Mouse (Mus musculus) liver, embryonic 13.5 days (tissue): ENCODE results near the gene Atl2. TPM values are rescaled to one million over a fixed set of nuclear protein-coding genes. Genes with fewer than 3 reads are reported as not detected.
A peak's percentile ranks its signal among the peaks of the same experiment; 100 is the strongest.

Source experiments
- ATAC-seq: fragments of 200-750 bp; cut with Nextera tagmentation; 2 replicates; pipeline ENCODE4 v1.8.0; 2017; ENCODE audit warnings: low read depth, mild to moderate bottlenecking, moderate number of reproducible peaks, moderate library complexity
- DNase-seq: peaks from one replicate; pipeline ENCODE4 v3.0.0; 2022
- H3K27ac ChIP-seq: fragments of 300-500 bp; sonication (generic); 2 replicates; pipeline ENCODE4 v1.5.1; 2015; ENCODE audit warnings: moderate library complexity, mild to moderate bottlenecking, inconsistent platforms
- H3K27me3 ChIP-seq: fragments of 300-500 bp; sonication (generic); 2 replicates; pipeline ENCODE4 v1.6.1; 2015; ENCODE audit warnings: mild to moderate bottlenecking, inconsistent platforms
- H3K36me3 ChIP-seq: fragments of 300-500 bp; sonication (generic); 2 replicates; pipeline ENCODE4 v1.6.1; 2015; ENCODE audit warnings: mild to moderate bottlenecking, inconsistent platforms
- H3K4me1 ChIP-seq: fragments of 300-500 bp; sonication (generic); replicated peaks from 2 replicates; pipeline ENCODE4 v1.6.1; 2015; ENCODE audit warnings: inconsistent platforms
- H3K4me2 ChIP-seq: fragments of 300-500 bp; sonication (generic); 2 replicates; pipeline ENCODE4 v1.6.1; 2015; ENCODE audit warnings: inconsistent platforms, mild to moderate bottlenecking, moderate library complexity
- H3K4me3 ChIP-seq: fragments of 300-500 bp; sonication (generic); replicated peaks from 2 replicates; pipeline ENCODE4 v1.5.1; 2015; ENCODE audit warnings: mild to moderate bottlenecking, inconsistent platforms
- H3K9ac ChIP-seq: fragments of 300-500 bp; sonication (generic); 2 replicates; pipeline ENCODE4 v1.6.1; 2015; ENCODE audit warnings: mild to moderate bottlenecking, inconsistent platforms
- H3K9me3 ChIP-seq: fragments of 300-500 bp; sonication (generic); replicated peaks from 2 replicates; pipeline ENCODE4 v1.6.1; 2016; ENCODE audit warnings: inconsistent platforms
- WGBS: fragments of 180-500 bp; shearing (Covaris S2); methylation state at CpG from one replicate; pipeline ENCODE4 v1.1.7; 2015; ENCODE audit not compliant: insufficient replicate concordance; 5-methylcytosine and 5-hydroxymethylcytosine counted together
- polyA plus RNA-seq: library from polyadenylated mRNA; unstranded; fragments of >200 nt; fragmentation: Nextera tagmentation; extraction: Ambion mirVana; gene quantifications from 2 replicates; pipeline ENCODE4 v1.2.1, GENCODE M21; 2015

Atl2 gene
- polyA plus RNA-seq, 1 experiment from 2014 or later, result 31.7 TPM

DNA sequence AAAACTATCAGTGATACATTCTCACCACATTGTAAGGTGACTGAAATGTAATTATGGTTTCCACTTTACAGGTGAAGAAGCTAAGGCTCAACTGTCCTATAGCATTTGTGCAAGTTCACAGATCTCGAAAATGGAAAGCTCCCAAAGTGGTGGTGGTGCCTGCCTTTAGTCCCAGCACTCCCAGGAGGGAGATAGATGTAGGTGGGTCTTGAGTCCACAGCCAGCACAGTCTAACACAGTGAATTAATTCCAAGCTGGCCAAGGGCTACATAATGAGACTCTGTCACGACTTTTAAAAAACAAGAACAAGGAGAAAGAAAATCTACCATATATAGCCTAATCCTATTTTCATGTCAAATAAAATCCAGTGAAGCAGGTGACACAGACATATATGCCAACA is 50.2 kb downstream of the Atl2 start:
- no peak overlapping the region for H3K4me3 ChIP-seq
- ATAC-seq (no peak), DNase-seq (no peak)
- no peak overlapping the region for H3K9ac ChIP-seq
- H3K27ac ChIP-seq, result no peak overlapping the region
- no peaks in the 10 kb centered on the region for H3K9me3 ChIP-seq
- H3K4me1 ChIP-seq, result no peaks in the 10 kb centered on the region
- H3K4me2 ChIP-seq, result no peak overlapping the region
- no peaks in the 10 kb centered on the region for H3K27me3 ChIP-seq
- peaks cover 32% of the 10 kb centered on the region for H3K36me3 ChIP-seq
- 63% methylated on average over 2 of the region's 2 CpGs for WGBS

DNA sequence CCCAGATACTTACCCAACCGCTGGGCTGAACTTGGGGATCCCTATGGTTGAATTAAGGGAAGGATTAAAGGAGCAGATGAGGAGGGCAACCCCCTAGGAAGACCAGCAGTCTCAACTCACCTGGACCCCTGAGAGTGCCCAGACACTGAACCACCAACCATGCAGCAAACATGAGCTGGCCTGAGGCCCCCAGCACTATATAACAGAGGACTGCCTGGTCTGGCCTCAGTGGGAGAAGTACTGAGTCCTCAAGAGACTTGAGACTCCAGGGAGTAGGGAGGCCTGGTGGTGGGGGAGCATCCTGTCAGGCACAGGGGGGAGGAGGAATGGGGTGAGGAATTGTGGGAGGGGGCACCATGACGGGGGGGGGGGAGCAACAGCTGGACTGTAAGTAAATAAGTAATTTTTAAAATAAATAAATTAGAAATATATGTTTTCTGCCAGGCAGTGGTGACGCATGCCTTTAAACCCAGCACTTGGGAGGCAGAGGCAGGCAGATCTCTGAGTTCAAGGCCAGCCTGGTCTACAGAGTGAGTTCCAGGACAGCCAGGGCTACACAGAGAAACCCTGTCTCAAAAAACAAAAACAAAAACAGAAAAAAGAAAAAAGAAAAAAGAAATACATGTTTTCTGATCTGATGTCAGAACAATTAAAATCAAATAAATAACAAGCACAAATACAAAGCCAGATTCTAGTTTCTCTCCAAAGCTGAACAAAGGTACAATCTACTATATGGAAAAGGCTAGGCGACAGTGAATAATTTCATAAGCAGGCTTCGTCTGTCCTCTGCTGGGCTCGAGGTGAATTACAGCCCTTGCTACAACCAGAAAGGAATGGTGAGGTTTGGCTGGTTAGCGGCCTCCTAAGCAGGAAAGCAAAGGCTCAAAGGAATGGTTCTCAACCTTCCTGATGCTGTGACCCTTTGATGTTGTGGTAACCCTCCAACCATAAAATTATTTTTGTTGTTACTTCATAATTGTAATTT is 55.4 kb downstream of the Atl2 start:
- Histone ChIP-seq H3K9ac (no peak overlapping the region), H3K9me3 (no peaks in the 10 kb centered on the region), H3K27ac (no peak overlapping the region), H3K4me1 (no peaks in the 10 kb centered on the region), H3K4me2 (no peak overlapping the region), H3K4me3 (no peak overlapping the region), H3K27me3 (no peaks in the 10 kb centered on the region), H3K36me3 (no peaks in the 10 kb centered on the region)
- peak; percentile 6 for DNase-seq
- ATAC-seq, result no peak
- 35% methylated on average over 7 of the region's 7 CpGs for WGBS

DNA sequence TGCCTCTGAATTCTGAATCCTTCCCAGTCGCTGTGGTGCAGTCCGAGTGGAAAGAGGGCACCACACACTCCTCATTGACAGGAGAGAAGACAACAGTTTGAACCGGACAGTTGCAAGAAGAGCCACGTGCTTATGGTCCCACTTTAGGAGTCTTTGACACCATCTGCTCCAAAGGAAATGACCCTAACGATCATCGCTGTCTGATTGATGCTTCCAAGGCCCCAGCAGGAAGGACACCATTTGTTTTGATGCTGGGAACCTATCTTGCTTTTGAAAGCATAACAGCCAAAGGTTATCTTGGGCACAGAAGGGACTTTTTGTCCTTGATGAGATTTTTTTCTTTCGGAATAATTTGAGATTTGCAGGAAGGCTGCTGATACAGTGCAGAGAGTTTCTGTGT is 58.9 kb downstream of the Atl2 start:
- WGBS, result 55% methylated on average over 7 of the region's 7 CpGs
- no peak overlapping the region for H3K4me2 ChIP-seq
- DNase-seq, result no peak

DNA sequence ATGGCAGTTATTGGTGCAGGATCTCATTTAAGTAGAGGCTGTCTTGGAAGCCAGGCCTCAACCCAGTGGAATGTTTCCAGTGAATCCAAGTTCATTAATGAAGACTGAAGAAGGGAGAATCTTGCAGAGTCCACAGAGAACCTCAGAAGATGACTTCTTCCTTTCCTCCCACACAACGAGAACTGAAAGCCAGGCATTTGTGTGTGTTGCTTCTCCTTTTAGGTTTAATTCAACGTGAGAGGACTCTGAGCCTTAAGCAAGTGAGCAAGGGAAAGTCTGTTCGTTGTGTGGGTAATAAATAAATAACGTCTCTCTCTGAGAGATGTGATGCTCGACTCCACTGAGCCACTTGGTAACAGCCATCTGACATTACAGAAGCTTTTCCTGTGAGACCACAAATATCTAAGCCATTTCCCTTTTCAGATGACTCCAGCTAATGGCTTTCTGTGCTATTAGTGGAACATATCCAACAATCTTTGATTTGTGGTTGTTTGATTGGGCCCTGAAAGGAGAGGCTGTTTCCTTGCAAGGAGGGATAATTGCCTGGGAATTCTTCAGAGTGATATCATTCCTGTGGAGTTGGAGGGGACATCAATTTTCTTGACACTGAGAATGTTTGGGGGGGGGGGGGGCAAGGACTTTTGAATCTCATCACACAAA is 60.1 kb downstream of the Atl2 start:
- no peaks in the 10 kb centered on the region for H3K4me1 ChIP-seq
- no peak for DNase-seq
- ATAC-seq, result no peak
- H3K36me3 ChIP-seq, result no peaks in the 10 kb centered on the region
- H3K27ac ChIP-seq, result no peak overlapping the region
- H3K9ac ChIP-seq, result no peak overlapping the region
- H3K9me3 ChIP-seq, result no peaks in the 10 kb centered on the region
- H3K4me2 ChIP-seq, result no peak overlapping the region
- H3K4me3 ChIP-seq, result no peak overlapping the region
- 18% methylated on average over 5 of the region's 5 CpGs for WGBS
- no peaks in the 10 kb centered on the region for H3K27me3 ChIP-seq

More for the DNA sequence above, 58.9 kb downstream of the Atl2 start:
- ATAC-seq, result no peak
- Histone ChIP-seq H3K36me3 (no peaks in the 10 kb centered on the region), H3K4me3 (no peak overlapping the region), H3K9me3 (no peaks in the 10 kb centered on the region), H3K27ac (no peak overlapping the region), H3K9ac (no peak overlapping the region), H3K27me3 (no peaks in the 10 kb centered on the region), H3K4me1 (no peaks in the 10 kb centered on the region)

DNA sequence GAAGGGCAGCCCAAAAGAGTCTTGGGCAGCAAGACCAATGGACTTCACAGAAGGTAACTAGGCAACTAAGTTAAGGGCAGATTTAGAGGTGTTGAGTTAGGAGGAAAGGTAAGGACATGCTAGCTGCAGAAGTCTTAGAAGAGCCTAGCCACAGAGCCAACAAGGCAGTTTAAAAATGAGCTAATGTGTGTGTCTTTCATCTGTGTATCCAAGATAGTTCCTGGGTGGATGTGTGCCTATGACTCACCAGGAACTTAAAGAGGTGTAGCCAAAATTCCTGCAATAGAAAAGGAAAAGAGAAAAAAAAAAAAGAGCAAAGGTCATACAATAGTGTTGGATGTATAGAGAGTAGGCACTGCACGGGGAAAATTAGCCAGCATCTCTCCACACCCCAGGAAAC is 63.6 kb downstream of the Atl2 start:
- ATAC-seq (no peak), DNase-seq (no peak)
- Histone ChIP-seq H3K27ac (no peak overlapping the region), H3K9me3 (no peaks in the 10 kb centered on the region), H3K36me3 (no peaks in the 10 kb centered on the region), H3K4me1 (no peaks in the 10 kb centered on the region), H3K4me2 (no peak overlapping the region), H3K4me3 (no peak overlapping the region), H3K9ac (no peak overlapping the region), H3K27me3 (no peaks in the 10 kb centered on the region)
- 42% methylated on average over 1 of the region's 1 CpGs for WGBS

DNA sequence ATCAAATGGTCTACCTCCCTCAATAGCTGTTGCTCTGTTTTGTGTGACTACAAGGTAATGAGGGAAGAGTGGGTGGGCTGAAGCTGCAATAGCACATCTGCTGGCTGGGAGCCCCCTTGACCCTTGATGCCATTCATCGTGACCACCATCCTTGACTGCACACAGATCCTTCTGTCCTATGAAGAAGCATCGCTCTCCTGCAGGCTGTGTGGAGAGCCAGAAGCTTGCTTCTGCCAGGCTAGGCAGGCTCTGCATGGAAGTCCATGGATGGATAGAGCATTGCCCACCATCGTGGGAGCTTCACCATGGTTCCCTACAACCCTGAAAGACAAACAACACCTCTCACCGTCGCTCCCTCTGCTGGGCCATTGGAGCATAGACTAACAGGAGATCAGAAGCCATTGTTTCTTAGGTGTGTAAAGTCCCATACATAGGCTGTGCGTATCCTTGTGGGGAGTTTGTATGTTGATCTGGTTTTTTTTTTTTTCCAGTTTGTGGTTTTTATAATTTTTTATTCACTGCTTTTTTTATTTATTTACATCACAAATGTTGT is 69.4 kb downstream of the Atl2 start:
- Histone ChIP-seq H3K4me1 (no peaks in the 10 kb centered on the region), H3K9ac (no peak overlapping the region), H3K9me3 (no peaks in the 10 kb centered on the region), H3K27me3 (no peaks in the 10 kb centered on the region), H3K4me2 (no peak overlapping the region), H3K27ac (no peak overlapping the region), H3K36me3 (no peaks in the 10 kb centered on the region), H3K4me3 (no peak overlapping the region)
- DNase-seq (no peak), ATAC-seq (no peak)
- 59% methylated on average over 6 of the region's 6 CpGs for WGBS

DNA sequence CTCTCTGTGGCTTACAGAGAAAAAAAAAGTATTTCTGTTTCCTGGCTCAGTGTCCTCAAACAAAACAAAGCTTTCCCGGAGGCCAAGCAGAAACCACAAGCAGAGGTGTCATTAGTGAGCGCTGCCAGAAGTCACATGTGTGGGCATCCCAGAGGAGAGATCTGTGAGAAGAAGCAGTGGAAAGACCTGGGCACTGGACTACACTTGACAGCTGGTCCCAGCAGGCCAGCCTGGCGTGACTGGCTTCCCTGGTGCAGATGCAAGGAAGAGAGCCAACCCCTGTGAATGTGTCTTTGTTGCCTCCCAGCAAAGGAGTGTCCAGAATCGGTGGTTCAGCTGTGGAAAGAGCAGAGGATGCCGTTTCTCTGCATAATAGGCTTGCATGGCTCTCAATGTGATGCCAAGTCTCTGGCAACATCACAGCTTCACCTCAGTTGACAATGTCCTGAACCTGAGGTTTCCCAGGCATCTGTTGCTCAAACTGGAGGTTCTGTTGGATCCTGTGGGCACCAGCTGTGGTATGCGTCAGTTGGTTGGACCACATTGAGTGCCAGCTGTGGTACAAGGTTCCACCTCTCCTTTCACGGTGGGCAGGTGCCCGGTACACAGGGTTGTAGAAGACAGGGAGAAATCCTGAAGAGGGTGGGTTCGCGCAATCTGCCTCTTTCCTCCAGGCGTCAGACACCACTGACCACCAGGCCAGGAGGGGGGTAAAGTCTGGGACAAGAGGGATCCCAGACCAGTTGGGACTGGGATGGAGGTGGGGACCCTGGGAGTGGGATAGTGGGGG is 70.5 kb downstream of the Atl2 start:
- H3K9me3 ChIP-seq, result no peaks in the 10 kb centered on the region
- DNase-seq, result no peak
- H3K9ac ChIP-seq, result no peak overlapping the region
- 58% methylated on average over 11 of the region's 11 CpGs for WGBS
- no peak overlapping the region for H3K4me2 ChIP-seq
- H3K27me3 ChIP-seq, result no peaks in the 10 kb centered on the region
- no peak overlapping the region for H3K27ac ChIP-seq
- ATAC-seq, result no peak
- no peak overlapping the region for H3K4me3 ChIP-seq
- H3K36me3 ChIP-seq, result no peaks in the 10 kb centered on the region
- H3K4me1 ChIP-seq, result no peaks in the 10 kb centered on the region

DNA sequence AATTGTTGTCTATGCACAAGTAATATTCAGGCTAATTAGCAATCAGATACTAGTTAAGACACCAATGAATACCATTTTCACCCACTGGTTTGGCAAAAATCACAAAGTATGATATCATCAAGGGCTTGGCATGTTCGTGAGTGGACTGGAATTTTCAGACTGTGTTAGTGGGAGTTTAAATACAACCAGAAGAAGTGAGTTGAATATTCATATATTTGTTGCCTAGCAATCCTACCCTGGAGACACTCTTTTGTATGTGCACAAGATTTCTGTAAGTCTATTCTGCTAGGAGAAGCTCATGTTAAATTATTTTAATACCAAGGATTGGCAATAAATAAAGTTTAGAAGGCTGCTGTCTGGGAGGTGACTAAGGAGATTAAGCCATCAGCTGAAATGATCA is 71.5 kb downstream of the Atl2 start:
- Histone ChIP-seq H3K27ac (no peak overlapping the region), H3K27me3 (no peaks in the 10 kb centered on the region), H3K4me3 (no peak overlapping the region), H3K4me2 (no peak overlapping the region), H3K4me1 (no peaks in the 10 kb centered on the region), H3K36me3 (no peaks in the 10 kb centered on the region), H3K9ac (no peak overlapping the region), H3K9me3 (no peaks in the 10 kb centered on the region)
- ATAC-seq (no peak), DNase-seq (no peak)
- WGBS, result 57% methylated on average over 1 of the region's 1 CpGs

DNA sequence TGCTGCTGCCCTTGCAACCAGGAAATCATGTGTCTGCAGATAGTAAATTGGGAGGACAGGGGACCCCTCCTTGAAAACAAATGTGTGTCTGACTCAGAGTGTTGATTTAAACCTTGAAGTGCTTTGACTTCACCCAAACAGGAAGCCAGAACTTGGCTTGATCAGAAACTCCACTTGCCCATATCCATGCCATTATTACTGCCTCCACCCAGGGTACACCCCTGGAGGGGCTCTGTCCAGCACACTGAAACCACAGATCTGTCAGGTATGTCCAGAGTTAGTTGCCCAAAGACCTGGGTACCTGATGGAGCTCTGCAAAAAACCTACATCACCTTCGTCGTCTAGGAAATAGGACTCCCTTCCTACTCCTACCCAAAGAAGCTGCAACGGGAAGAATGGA is 77.0 kb downstream of the Atl2 start:
- WGBS, result 24% methylated on average over 3 of the region's 3 CpGs
- no peak overlapping the region for H3K27ac ChIP-seq
- H3K4me2 ChIP-seq, result no peak overlapping the region
- H3K9me3 ChIP-seq, result no peaks in the 10 kb centered on the region
- no peak overlapping the region for H3K9ac ChIP-seq
- H3K36me3 ChIP-seq, result no peaks in the 10 kb centered on the region
- DNase-seq (no peak), ATAC-seq (no peak)
- no peaks in the 10 kb centered on the region for H3K27me3 ChIP-seq
- no peak overlapping the region for H3K4me3 ChIP-seq
- no peaks in the 10 kb centered on the region for H3K4me1 ChIP-seq

DNA sequence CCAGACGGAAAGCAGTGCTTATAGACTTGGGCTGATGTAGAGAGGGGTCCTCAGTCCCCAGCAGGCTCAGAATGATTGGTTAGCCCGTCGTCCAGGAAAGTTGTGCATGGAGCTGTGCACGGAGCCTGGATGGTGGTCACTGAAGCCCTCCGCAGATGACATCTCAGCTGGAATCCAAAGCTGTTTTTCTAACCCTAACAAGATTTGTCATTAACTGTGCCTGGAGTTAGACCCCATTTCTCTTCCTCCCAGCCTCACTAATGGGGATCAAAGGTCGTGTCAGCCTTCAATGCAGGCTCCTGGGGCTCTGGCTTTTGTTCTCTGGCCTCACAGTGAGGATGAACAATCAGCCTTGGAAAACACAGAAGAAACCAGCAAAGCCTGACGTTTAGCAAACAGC is 77.9 kb downstream of the Atl2 start:
- H3K4me1 ChIP-seq, result no peaks in the 10 kb centered on the region
- 42% methylated on average over 7 of the region's 7 CpGs for WGBS

DNA sequence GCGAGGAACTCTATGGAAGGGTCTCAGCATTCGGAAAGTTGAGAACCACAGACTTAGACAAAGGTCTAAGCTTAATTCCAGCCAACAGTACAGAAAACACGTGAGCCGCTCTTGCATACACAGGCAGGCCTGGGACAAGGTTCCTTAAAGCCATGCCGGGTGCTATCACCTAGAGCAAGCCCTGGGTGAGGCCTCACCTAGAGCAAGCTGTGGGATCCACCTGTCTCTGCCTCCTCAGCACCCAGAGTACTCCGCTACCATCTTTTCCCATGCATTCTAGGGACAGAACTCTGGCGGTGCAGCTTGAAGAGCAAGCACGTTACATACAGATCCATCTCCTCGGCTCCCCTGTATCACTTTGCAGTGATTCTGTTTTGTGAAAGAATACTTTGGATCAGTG is 78.4 kb downstream of the Atl2 start:
- DNase-seq, result no peak
- H3K36me3 ChIP-seq, result no peaks in the 10 kb centered on the region

More for the DNA sequence above, 77.9 kb downstream of the Atl2 start:
- Histone ChIP-seq H3K27me3 (no peaks in the 10 kb centered on the region), H3K9me3 (no peaks in the 10 kb centered on the region), H3K9ac (no peak overlapping the region), H3K36me3 (no peaks in the 10 kb centered on the region), H3K4me3 (no peak overlapping the region), H3K4me2 (no peak overlapping the region), H3K27ac (no peak overlapping the region)
- ATAC-seq (no peak), DNase-seq (no peak)

More for the DNA sequence above, 78.4 kb downstream of the Atl2 start:
- Histone ChIP-seq H3K4me1 (no peaks in the 10 kb centered on the region), H3K27me3 (no peaks in the 10 kb centered on the region), H3K9ac (no peak overlapping the region), H3K4me3 (no peak overlapping the region), H3K9me3 (no peaks in the 10 kb centered on the region), H3K4me2 (no peak overlapping the region), H3K27ac (no peak overlapping the region)
- WGBS, result 71% methylated on average over 9 of the region's 9 CpGs
- ATAC-seq, result no peak
